Mouse (Mus musculus): ENCODE measurements around the gene Trmt13. TPM values are rescaled to one million over a fixed set of nuclear protein-coding genes. Genes with fewer than 3 reads are reported as not detected.
"Not testable (repeated sequence)": the region's sequence is repeated elsewhere in the genome, so short reads cannot be mapped to it uniquely, and the experiment has no call there.

Trmt13 gene
- polyA plus RNA-seq, 1 experiment from 2014 or later, result 36.6 TPM

DNA sequence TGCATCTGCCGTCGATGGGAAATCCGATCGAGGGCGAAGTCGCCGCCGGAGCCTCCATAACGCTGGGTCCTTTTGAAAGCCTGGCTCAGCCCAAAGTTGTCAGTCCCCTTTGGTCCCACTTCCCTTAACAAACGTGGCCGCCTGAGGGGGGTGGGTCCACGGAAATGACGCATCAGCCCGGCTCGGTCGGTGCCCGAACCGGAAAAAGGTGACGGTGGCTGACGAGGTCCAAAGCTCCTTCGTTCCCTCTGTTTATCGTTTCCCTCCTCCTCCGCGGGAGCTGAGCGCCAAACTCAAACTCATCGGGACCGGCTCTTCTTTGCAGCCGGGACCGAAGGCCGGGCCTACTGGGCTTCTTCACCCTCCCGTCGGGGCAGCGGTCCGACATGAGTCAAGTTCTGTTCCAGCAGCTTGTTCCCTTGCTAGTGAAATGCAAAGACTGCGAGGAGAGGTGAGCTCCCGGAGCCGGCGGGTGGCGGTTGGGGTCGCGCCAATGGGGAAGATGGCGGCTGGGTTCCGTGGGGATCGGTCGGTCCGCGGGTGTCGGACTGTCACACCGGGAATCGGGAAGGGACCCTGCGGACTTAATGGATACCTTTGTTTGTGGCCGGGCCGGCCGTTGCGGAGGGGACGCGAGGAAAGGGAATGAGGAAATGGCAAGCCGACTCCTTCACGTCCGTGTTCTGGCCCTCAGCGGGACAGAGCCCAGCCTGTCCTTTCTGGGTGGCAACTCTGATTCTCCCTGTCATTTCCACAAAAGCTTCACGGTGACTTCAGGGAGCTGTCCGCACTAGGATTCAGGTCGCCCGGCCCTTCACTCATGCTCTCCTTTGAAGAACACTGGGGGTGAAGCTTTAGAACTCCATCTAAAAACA, 19.4 kb downstream of the Trmt13 start, which contains the start of gene Sass6:
Gene Sass6 (plus strand): TSS at position 255 of the 875 bp plus-strand sequence.
- Histone ChIP-seq H3K36me3 (ENCODE audit: control insufficient read depth, insufficient read depth, low read length) (peaks cover 14% of the 10 kb centered on the region), H3K4me2 (replicated peaks; ENCODE audit: low read depth, low read length) (peak within 1 kb of the TSS; percentile 74), H3K27me3 (ENCODE audit: control insufficient read depth, insufficient read depth, low read length) (no peaks in the 10 kb centered on the region), H3K9ac (replicated peaks; ENCODE audit: low read depth, low read length) (peak within 1 kb of the TSS; percentile 59), H3K9me3 (ENCODE audit: control insufficient read depth, low read depth, low read length) (no peaks in the 10 kb centered on the region), H3K4me3 (ENCODE audit: low read depth, low read length) (peak within 1 kb of the TSS; percentile 61), H3K4me1 (ENCODE audit: control insufficient read depth, insufficient read depth, low read length) (peaks cover 7% of the 10 kb centered on the region; the same call in 1 of the 2 replicates), H3K27ac (ENCODE audit: low read length) (peak within 1 kb of the TSS; percentile 64)
- WGBS, result under 1% methylated on average over 65 of the region's 65 CpGs
- ATAC-seq (ENCODE audit: insufficient number of reproducible peaks, insufficient read depth, low FRiP score, low read depth), result peak; percentile 96

DNA sequence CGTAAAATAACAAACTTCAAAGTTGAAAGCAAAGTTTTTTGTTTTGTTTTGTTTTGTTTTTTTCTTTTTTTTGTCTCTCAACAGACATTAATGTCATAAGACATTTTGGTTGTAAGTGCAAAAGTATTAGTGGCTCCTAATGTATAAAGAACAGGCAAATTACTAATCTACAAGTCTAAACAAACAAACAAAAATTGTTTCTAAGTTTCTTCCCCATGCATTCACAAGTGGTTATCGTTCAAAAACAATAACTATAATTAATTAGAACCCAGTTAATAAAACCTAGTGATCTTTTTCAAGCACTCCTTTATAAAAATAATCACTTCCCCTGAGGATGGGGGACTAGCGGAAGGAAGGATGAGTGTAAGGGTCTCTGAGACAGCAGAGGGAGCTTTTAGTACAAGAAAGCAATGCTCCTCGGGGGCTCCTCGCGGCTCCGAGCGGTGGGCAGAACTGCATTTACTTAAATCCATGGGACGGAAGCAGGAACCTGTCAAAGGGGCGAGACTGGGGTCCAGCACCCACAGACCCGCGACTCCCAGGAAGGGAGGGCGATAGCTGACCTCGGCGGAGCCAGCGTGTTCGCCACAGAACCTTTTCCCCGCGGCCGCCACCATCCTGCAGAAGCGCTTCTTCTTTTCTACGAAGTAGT, 20.2 kb downstream of the Trmt13 start:
- H3K4me2 ChIP-seq (replicated peaks; ENCODE audit: low read depth, low read length), result peak overlapping the region; percentile 33
- H3K27ac ChIP-seq (ENCODE audit: low read length), result peak overlapping the region; percentile 60
- ATAC-seq (ENCODE audit: insufficient number of reproducible peaks, insufficient read depth, low FRiP score, low read depth), result peak; percentile 62
- peaks cover 7% of the 10 kb centered on the region; the same call in 1 of the 2 replicates for H3K4me1 ChIP-seq (ENCODE audit: control insufficient read depth, insufficient read depth, low read length)
- peak overlapping the region; percentile 59 for H3K9ac ChIP-seq (replicated peaks; ENCODE audit: low read depth, low read length)
- peaks cover 22% of the 10 kb centered on the region for H3K36me3 ChIP-seq (ENCODE audit: control insufficient read depth, insufficient read depth, low read length)
- peak overlapping the region; percentile 61 for H3K4me3 ChIP-seq (ENCODE audit: low read depth, low read length)
- WGBS, result 2% methylated on average over 22 of the region's 22 CpGs
- no peaks in the 10 kb centered on the region for H3K9me3 ChIP-seq (ENCODE audit: control insufficient read depth, low read depth, low read length)
- no peaks in the 10 kb centered on the region for H3K27me3 ChIP-seq (ENCODE audit: control insufficient read depth, insufficient read depth, low read length)

DNA sequence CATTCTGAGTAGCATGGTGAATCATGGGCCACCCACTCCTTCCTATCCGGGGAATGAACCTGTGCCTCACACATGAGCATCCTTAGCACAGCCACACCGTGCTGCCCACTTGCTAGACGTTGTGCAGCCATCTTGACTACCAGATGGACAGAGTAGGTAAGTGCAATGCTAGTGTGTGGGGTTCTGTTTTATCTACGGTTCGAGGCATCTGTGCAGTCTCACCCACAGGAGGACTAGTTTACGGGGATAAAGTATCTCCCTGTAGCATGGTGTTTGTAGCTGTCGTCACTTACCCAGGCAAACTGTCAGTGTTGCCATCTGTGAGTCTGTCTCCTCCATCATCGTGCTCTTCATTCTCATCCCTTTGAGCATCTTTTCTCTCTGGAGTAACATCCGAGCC, 32.2 kb downstream of the Trmt13 start:
- no peak overlapping the region for H3K4me2 ChIP-seq (replicated peaks; ENCODE audit: low read depth, low read length)
- no peak overlapping the region for H3K4me3 ChIP-seq (ENCODE audit: low read depth, low read length)
- no peaks in the 10 kb centered on the region for H3K27me3 ChIP-seq (ENCODE audit: control insufficient read depth, insufficient read depth, low read length)
- no peaks in the 10 kb centered on the region for H3K9me3 ChIP-seq (ENCODE audit: control insufficient read depth, low read depth, low read length)
- H3K4me1 ChIP-seq (ENCODE audit: control insufficient read depth, insufficient read depth, low read length), result no peaks in the 10 kb centered on the region
- H3K36me3 ChIP-seq (ENCODE audit: control insufficient read depth, insufficient read depth, low read length), result peaks cover 42% of the 10 kb centered on the region
- no peak for ATAC-seq (ENCODE audit: insufficient number of reproducible peaks, insufficient read depth, low FRiP score, low read depth)
- H3K9ac ChIP-seq (replicated peaks; ENCODE audit: low read depth, low read length), result no peak overlapping the region
- no peak overlapping the region for H3K27ac ChIP-seq (ENCODE audit: low read length)
- WGBS, result 94% methylated on average over 9 of the region's 9 CpGs

DNA sequence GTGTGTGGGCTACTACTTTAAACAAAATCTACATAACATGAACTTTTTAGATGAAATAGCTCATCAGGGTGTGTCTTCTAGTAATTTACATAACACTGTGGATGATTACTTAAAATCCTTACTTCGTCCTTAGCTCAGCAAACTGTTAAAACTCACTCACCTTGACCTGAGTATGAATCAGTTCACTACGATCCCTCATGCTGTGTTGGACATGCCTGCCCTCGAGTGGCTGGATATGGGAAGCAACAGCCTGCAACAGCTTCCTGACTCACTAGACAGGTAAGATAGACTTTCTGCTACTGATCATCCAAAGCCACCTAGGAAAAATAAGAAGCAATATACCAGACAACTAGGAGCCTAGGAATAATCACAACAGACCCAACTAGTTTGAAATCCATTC, 37.1 kb downstream of the Trmt13 start:
- no peak for ATAC-seq (ENCODE audit: insufficient number of reproducible peaks, insufficient read depth, low FRiP score, low read depth)
- Histone ChIP-seq H3K27me3 (ENCODE audit: control insufficient read depth, insufficient read depth, low read length) (no peaks in the 10 kb centered on the region), H3K36me3 (ENCODE audit: control insufficient read depth, insufficient read depth, low read length) (peaks cover 16% of the 10 kb centered on the region; the same call in 1 of the 2 replicates), H3K9ac (replicated peaks; ENCODE audit: low read depth, low read length) (no peak overlapping the region), H3K4me3 (ENCODE audit: low read depth, low read length) (no peak overlapping the region), H3K4me2 (replicated peaks; ENCODE audit: low read depth, low read length) (no peak overlapping the region), H3K9me3 (ENCODE audit: control insufficient read depth, low read depth, low read length) (no peaks in the 10 kb centered on the region), H3K27ac (ENCODE audit: low read length) (no peak overlapping the region), H3K4me1 (ENCODE audit: control insufficient read depth, insufficient read depth, low read length) (no peaks in the 10 kb centered on the region)
- WGBS, result 46% methylated on average over 3 of the region's 3 CpGs

DNA sequence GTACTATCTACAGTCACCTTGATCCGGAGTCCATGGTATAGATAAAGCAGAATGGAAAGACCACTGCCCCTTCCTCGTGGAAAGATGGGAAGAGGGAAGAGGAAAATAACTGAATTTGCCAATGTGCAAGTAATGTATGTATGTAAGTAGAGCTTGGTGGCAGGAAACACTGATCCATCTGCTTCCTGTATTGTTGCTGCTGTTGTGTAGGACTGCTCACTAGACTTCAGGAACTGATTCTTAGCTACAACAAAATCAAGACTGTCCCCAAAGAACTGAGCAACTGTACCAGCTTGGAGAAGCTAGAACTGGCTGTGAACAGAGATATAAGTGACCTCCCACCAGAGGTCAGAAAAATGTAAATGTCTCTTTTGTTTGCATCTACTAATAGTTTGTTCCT, 43.8 kb downstream of the Trmt13 start:
- Histone ChIP-seq H3K4me2 (replicated peaks; ENCODE audit: low read depth, low read length) (no peak overlapping the region), H3K27ac (ENCODE audit: low read length) (no peak overlapping the region), H3K9ac (replicated peaks; ENCODE audit: low read depth, low read length) (no peak overlapping the region), H3K36me3 (ENCODE audit: control insufficient read depth, insufficient read depth, low read length) (no peaks in the 10 kb centered on the region), H3K4me1 (ENCODE audit: control insufficient read depth, insufficient read depth, low read length) (no peaks in the 10 kb centered on the region), H3K4me3 (ENCODE audit: low read depth, low read length) (no peak overlapping the region), H3K27me3 (ENCODE audit: control insufficient read depth, insufficient read depth, low read length) (no peaks in the 10 kb centered on the region), H3K9me3 (ENCODE audit: control insufficient read depth, low read depth, low read length) (no peaks in the 10 kb centered on the region; the same call in 1 of the 2 replicates)
- WGBS, result 68% methylated on average over 2 of the region's 2 CpGs
- no peak for ATAC-seq (ENCODE audit: insufficient number of reproducible peaks, insufficient read depth, low FRiP score, low read depth)

DNA sequence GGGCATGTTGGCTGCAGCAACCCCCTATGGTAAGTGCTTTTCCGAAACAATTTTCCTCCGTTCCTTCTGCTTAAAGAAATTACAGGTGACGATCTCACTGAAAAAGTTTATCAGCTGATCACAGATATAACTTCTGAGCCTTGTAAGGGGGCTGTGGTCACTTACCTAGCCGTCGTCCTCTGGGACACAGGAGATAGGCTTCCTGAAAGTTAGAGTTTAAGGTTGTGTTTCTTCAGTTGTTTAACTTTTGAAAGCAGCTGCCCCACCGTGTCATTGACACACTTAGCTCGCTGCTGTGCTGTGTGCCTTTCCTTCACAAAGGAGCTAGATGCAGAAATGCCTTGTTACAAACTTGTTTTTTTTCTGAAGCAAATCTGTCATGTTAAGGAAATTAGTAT, 51.3 kb downstream of the Trmt13 start:
- Histone ChIP-seq H3K27me3 (ENCODE audit: control insufficient read depth, insufficient read depth, low read length) (no peaks in the 10 kb centered on the region), H3K27ac (ENCODE audit: low read length) (no peak overlapping the region), H3K4me2 (replicated peaks; ENCODE audit: low read depth, low read length) (no peak overlapping the region), H3K9me3 (ENCODE audit: control insufficient read depth, low read depth, low read length) (no peaks in the 10 kb centered on the region; the same call in 1 of the 2 replicates), H3K9ac (replicated peaks; ENCODE audit: low read depth, low read length) (no peak overlapping the region), H3K4me1 (ENCODE audit: control insufficient read depth, insufficient read depth, low read length) (no peaks in the 10 kb centered on the region), H3K4me3 (ENCODE audit: low read depth, low read length) (no peak overlapping the region), H3K36me3 (ENCODE audit: control insufficient read depth, insufficient read depth, low read length) (no peaks in the 10 kb centered on the region)
- WGBS, result 66% methylated on average over 7 of the region's 7 CpGs
- no peak for ATAC-seq (ENCODE audit: insufficient number of reproducible peaks, insufficient read depth, low FRiP score, low read depth)

DNA sequence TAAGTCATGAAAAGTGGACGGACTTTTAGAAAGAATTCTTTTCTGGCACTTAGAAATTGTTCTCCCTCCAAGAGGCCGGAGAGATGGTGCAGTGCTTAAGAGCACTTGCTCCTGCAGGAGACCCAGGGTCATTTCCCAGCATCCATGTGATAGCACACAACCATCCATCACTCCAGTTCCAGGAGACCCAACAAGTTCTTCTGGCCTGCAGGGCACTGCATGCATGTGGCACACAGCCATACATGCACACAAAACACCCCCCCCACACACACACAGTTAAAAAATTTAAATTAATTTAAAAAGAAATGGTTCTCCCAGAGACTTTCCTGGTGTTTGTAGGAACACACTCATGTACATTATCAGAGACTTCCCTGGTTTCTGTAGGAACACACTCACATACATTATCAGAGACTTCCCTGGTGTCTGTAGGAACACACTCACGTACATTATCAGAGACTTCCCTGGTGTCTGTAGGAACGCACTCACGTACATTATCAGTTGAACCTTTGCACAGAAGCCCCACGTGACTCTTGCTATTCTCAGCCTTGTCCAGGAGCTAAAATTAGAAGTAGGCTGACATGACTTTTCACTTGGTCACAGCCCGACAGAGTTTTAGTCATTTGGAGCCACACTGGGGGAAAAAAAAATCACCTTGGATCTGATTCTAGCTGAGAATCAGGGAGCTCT, 51.8 kb downstream of the Trmt13 start, which contains the start of gene Lrrc39:
Gene Lrrc39 (plus strand): TSS at position 566 of the 687 bp plus-strand sequence.
- 47% methylated on average over 7 of the region's 7 CpGs for WGBS

DNA sequence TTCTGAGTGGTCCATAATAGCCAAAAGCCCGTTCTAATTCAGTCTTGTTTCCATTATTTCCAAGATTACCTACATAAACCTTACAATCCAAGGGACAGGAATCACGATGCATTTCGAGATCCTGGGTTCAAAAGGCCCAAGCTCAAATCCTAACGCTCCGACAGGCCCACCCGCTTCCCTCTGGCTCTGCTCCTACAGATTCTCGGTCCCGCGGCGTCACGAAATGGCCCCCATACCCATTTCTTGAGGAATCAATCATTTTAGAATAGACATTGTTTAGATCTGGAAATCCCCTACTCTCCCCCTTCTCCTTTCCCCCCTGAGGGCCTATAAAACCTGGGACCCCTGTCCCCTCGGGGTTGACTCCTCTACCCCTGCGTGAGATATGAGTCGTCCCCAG, 53.1 kb downstream of the Trmt13 start:
- H3K36me3 ChIP-seq (ENCODE audit: control insufficient read depth, insufficient read depth, low read length); ATAC-seq (ENCODE audit: insufficient number of reproducible peaks, insufficient read depth, low FRiP score, low read depth); H3K9me3 ChIP-seq (ENCODE audit: control insufficient read depth, low read depth, low read length); H3K4me3 ChIP-seq (ENCODE audit: low read depth, low read length); H3K4me1 ChIP-seq (ENCODE audit: control insufficient read depth, insufficient read depth, low read length); H3K27me3 ChIP-seq (ENCODE audit: control insufficient read depth, insufficient read depth, low read length); H3K9ac ChIP-seq (replicated peaks; ENCODE audit: low read depth, low read length); H3K4me2 ChIP-seq (replicated peaks; ENCODE audit: low read depth, low read length); H3K27ac ChIP-seq (ENCODE audit: low read length): not testable (repeated sequence)
- WGBS, result 95% methylated on average over 13 of the region's 14 CpGs

More for the DNA sequence above, 51.8 kb downstream of the Trmt13 start, which contains the start of gene Lrrc39:
- Histone ChIP-seq H3K4me2 (replicated peaks; ENCODE audit: low read depth, low read length) (no peak within 1 kb of the TSS), H3K4me3 (ENCODE audit: low read depth, low read length) (no peak within 1 kb of the TSS), H3K9me3 (ENCODE audit: control insufficient read depth, low read depth, low read length) (no peaks in the 10 kb centered on the region; the same call in 1 of the 2 replicates), H3K9ac (replicated peaks; ENCODE audit: low read depth, low read length) (no peak within 1 kb of the TSS), H3K27ac (ENCODE audit: low read length) (no peak within 1 kb of the TSS), H3K36me3 (ENCODE audit: control insufficient read depth, insufficient read depth, low read length) (no peaks in the 10 kb centered on the region), H3K4me1 (ENCODE audit: control insufficient read depth, insufficient read depth, low read length) (no peaks in the 10 kb centered on the region), H3K27me3 (ENCODE audit: control insufficient read depth, insufficient read depth, low read length) (no peaks in the 10 kb centered on the region)
- peak; percentile 77; the same call in 1 of the 2 replicates for ATAC-seq (ENCODE audit: insufficient number of reproducible peaks, insufficient read depth, low FRiP score, low read depth)

Data from stomach, embryonic 14.5 days (tissue).